Mouse (Mus musculus) MEL (cell line): ENCODE results near the gene Ly6g6d. TPM values are rescaled to one million over a fixed set of nuclear protein-coding genes. Genes with fewer than 3 reads are reported as not detected.

Experiments
- DNase-seq: peaks from one replicate; pipeline ENCODE4 v3.0.0; 2011; ENCODE audit warnings: low read depth, low spot score
- H3K27ac ChIP-seq: 2 replicates; pipeline ENCODE4 v1.5.1; 2012; ENCODE audit warnings: low read depth, mild to moderate bottlenecking, control low read depth, low read length, moderate library complexity; ENCODE audit not compliant: control insufficient read depth
- H3K27me3 ChIP-seq, 2 experiments: fragments of 150-350 bp in 1 of 2; sonication (generic) in 1 of 2; 2 replicates each; pipeline ENCODE4 v1.6.1; 2012; ENCODE audit warnings: low read length in 2 of 2, mild to moderate bottlenecking in 2 of 2, improper control_type of control experiment in 1 of 2, moderate library complexity in 1 of 2; ENCODE audit not compliant: insufficient read depth in 2 of 2, control insufficient read depth in 1 of 2
- H3K36me3 ChIP-seq, 2 experiments: 2 replicates each; pipeline ENCODE4 v1.6.1; 2012 to 2014; ENCODE audit warnings: low read length in 2 of 2, improper control_type of control experiment in 1 of 2, inconsistent platforms in 1 of 2, mild to moderate bottlenecking in 1 of 2; ENCODE audit not compliant: insufficient read depth in 2 of 2, control insufficient read depth in 1 of 2
- H3K4me1 ChIP-seq, 2 experiments: fragments of 150-350 bp in 1 of 2; sonication (generic) in 1 of 2; 2 replicates each; pipeline ENCODE4 v1.6.1; 2012; ENCODE audit warnings: low read length in 2 of 2, improper control_type of control experiment in 1 of 2, mild to moderate bottlenecking in 1 of 2; ENCODE audit not compliant: insufficient read depth in 2 of 2, control insufficient read depth in 1 of 2
- H3K4me3 ChIP-seq, 2 experiments: fragments of 150-350 bp in 1 of 2; sonication (generic) in 1 of 2; 2 replicates each; pipeline ENCODE4 v1.5.1; 2012; ENCODE audit warnings: low read depth in 2 of 2, low read length in 2 of 2, mild to moderate bottlenecking in 2 of 2, moderate library complexity in 2 of 2, control low read depth in 1 of 2, improper control_type of control experiment in 1 of 2; ENCODE audit not compliant: control insufficient read depth in 1 of 2, insufficient read depth in 1 of 2
- H3K79me2 ChIP-seq: 2 replicates; pipeline ENCODE4 v1.6.1; 2012; ENCODE audit warnings: mild to moderate bottlenecking, low read length, moderate library complexity; ENCODE audit not compliant: control insufficient read depth, poor library complexity, insufficient read depth
- H3K9ac ChIP-seq: 2 replicates; pipeline ENCODE4 v1.6.1; 2012; ENCODE audit warnings: low read depth, mild to moderate bottlenecking, control low read depth, low read length, moderate library complexity; ENCODE audit not compliant: control insufficient read depth, poor library complexity, severe bottlenecking
- H3K9me3 ChIP-seq: fragments of 150-350 bp; sonication (generic); replicated peaks from 2 replicates; pipeline ENCODE4 v1.6.1; 2012; ENCODE audit warnings: mild to moderate bottlenecking, low read length, improper control_type of control experiment, moderate library complexity; ENCODE audit not compliant: insufficient read depth
- CHD1 ChIP-seq: IDR thresholded peaks from 2 replicates; pipeline ENCODE4 v1.6.1; 2012; ENCODE audit warnings: low read depth, mild to moderate bottlenecking, inconsistent platforms, low read length, improper control_type of control experiment
- CHD2 ChIP-seq: IDR thresholded peaks from 2 replicates; pipeline ENCODE4 v1.6.1; 2011; ENCODE audit warnings: low read length, improper control_type of control experiment
- CTCF ChIP-seq, 3 experiments: IDR thresholded peaks in 2 of 3; conservative IDR thresholded peaks in 1 of 3; 2 replicates each; pipeline ENCODE4 v1.5.1; 2011 to 2012; ENCODE audit warnings: low read length in 3 of 3, low read depth in 2 of 3, mild to moderate bottlenecking in 2 of 3, improper control_type of control experiment in 1 of 3, inconsistent platforms in 1 of 3, mixed read lengths in 1 of 3, moderate library complexity in 1 of 3; ENCODE audit not compliant: control insufficient read depth in 1 of 3, insufficient read depth in 1 of 3, poor library complexity in 1 of 3, severe bottlenecking in 1 of 3
- ELF1 ChIP-seq: IDR thresholded peaks from 2 replicates; pipeline ENCODE4 v1.6.1; 2014; ENCODE audit warnings: low read depth, mild to moderate bottlenecking, inconsistent platforms, low read length, improper control_type of control experiment, moderate library complexity
- EP300 ChIP-seq, 2 experiments: IDR thresholded peaks; 2 replicates each; pipeline ENCODE4 v1.6.1; 2011; ENCODE audit warnings: improper control_type of control experiment in 2 of 2, low read length in 2 of 2, low read depth in 1 of 2, mild to moderate bottlenecking in 1 of 2
- ETS1 ChIP-seq: IDR thresholded peaks from 2 replicates; pipeline ENCODE4 v1.6.1; 2012; ENCODE audit warnings: low read depth, mild to moderate bottlenecking, inconsistent platforms, low read length, improper control_type of control experiment, moderate library complexity
- GABPA ChIP-seq: IDR thresholded peaks from 2 replicates; pipeline ENCODE4 v1.6.1; 2012; ENCODE audit warnings: low read depth, mild to moderate bottlenecking, inconsistent platforms, low read length, improper control_type of control experiment, moderate library complexity
- HCFC1 ChIP-seq: IDR thresholded peaks from 2 replicates; pipeline ENCODE4 v1.6.1; 2012; ENCODE audit warnings: low read depth, mild to moderate bottlenecking, inconsistent platforms, low read length, improper control_type of control experiment, moderate library complexity
- JUND ChIP-seq: IDR thresholded peaks from 2 replicates; pipeline ENCODE4 v1.6.1; 2011; ENCODE audit warnings: low read depth, mild to moderate bottlenecking, improper control_type of control experiment, low read length
- KAT2A ChIP-seq: conservative IDR thresholded peaks from 2 replicates; pipeline ENCODE4 v1.6.1; 2012; ENCODE audit warnings: low read depth, low read length, improper control_type of control experiment, inconsistent platforms
- MAFK ChIP-seq: IDR thresholded peaks from 2 replicates; pipeline ENCODE4 v1.6.1; 2011; ENCODE audit warnings: low read depth, mild to moderate bottlenecking, low read length, improper control_type of control experiment, borderline replicate concordance
- MAX ChIP-seq: IDR thresholded peaks from 2 replicates; pipeline ENCODE4 v1.6.1; 2011; ENCODE audit warnings: low read length, improper control_type of control experiment
- MAZ ChIP-seq: IDR thresholded peaks from 2 replicates; pipeline ENCODE4 v1.6.1; 2012; ENCODE audit warnings: low read depth, mild to moderate bottlenecking, inconsistent platforms, low read length, improper control_type of control experiment
- MEF2A ChIP-seq: IDR thresholded peaks from 2 replicates; pipeline ENCODE4 v1.6.1; 2014; ENCODE audit warnings: low read depth, mild to moderate bottlenecking, inconsistent platforms, low read length, improper control_type of control experiment; ENCODE audit not compliant: poor library complexity, insufficient replicate concordance, severe bottlenecking; ENCODE audit errors: extremely low read depth
- MXI1 ChIP-seq: IDR thresholded peaks from 2 replicates; pipeline ENCODE4 v1.6.1; 2011; ENCODE audit warnings: mild to moderate bottlenecking, low read depth, low read length, improper control_type of control experiment
- NELFE ChIP-seq: IDR thresholded peaks from 2 replicates; pipeline ENCODE4 v1.6.1; 2011; ENCODE audit warnings: low read depth, low read length, improper control_type of control experiment
- NRF1 ChIP-seq: IDR thresholded peaks from 2 replicates; pipeline ENCODE4 v1.6.1; 2014; ENCODE audit warnings: low read depth, mild to moderate bottlenecking, inconsistent platforms, low read length, improper control_type of control experiment, moderate library complexity; ENCODE audit not compliant: poor library complexity, insufficient read depth, severe bottlenecking
- POLR2A ChIP-seq, 2 experiments: IDR thresholded peaks; 2 replicates each; pipeline ENCODE4 v1.6.1; 2011 to 2012; ENCODE audit warnings: low read length in 2 of 2, mild to moderate bottlenecking in 2 of 2, control low read depth in 1 of 2, improper control_type of control experiment in 1 of 2, low read depth in 1 of 2, moderate library complexity in 1 of 2; ENCODE audit not compliant: control insufficient read depth in 1 of 2, insufficient read depth in 1 of 2, poor library complexity in 1 of 2
- POLR2AphosphoS2 ChIP-seq: IDR thresholded peaks from 2 replicates; pipeline ENCODE4 v1.6.1; 2011; ENCODE audit warnings: low read length, improper control_type of control experiment
- POLR2AphosphoS5 ChIP-seq: IDR thresholded peaks from 2 replicates; pipeline ENCODE4 v1.6.1; 2012; ENCODE audit warnings: low read depth, borderline replicate concordance, mild to moderate bottlenecking, inconsistent platforms, low read length, moderate library complexity, mixed read lengths
- RCOR1 ChIP-seq: IDR thresholded peaks from 2 replicates; pipeline ENCODE4 v1.6.1; 2012; ENCODE audit warnings: low read depth, mild to moderate bottlenecking, inconsistent platforms, low read length, improper control_type of control experiment
- SIN3A ChIP-seq: IDR thresholded peaks from 2 replicates; pipeline ENCODE4 v1.6.1; 2012; ENCODE audit warnings: low read length, improper control_type of control experiment, inconsistent platforms
- TBP ChIP-seq: IDR thresholded peaks from 2 replicates; pipeline ENCODE4 v1.8.0; 2011; ENCODE audit warnings: low read depth, low read length, improper control_type of control experiment
- TCF12 ChIP-seq: IDR thresholded peaks from 2 replicates; pipeline ENCODE4 v1.6.1; 2014; ENCODE audit warnings: low read depth, mild to moderate bottlenecking, inconsistent platforms, low read length, improper control_type of control experiment, moderate library complexity
- UBTF ChIP-seq: IDR thresholded peaks from 2 replicates; pipeline ENCODE4 v1.6.1; 2012; ENCODE audit warnings: low read depth, mild to moderate bottlenecking, inconsistent platforms, low read length, improper control_type of control experiment, moderate library complexity, borderline replicate concordance; ENCODE audit not compliant: insufficient read depth
- USF1 ChIP-seq: IDR thresholded peaks from 2 replicates; pipeline ENCODE4 v1.6.1; 2014; ENCODE audit warnings: low read depth, mild to moderate bottlenecking, inconsistent platforms, low read length, improper control_type of control experiment, moderate library complexity
- ZC3H11A ChIP-seq: IDR thresholded peaks from 2 replicates; pipeline ENCODE4 v1.6.1; 2012; ENCODE audit warnings: low read depth, mild to moderate bottlenecking, inconsistent platforms, low read length, improper control_type of control experiment
- ZKSCAN1 ChIP-seq: IDR thresholded peaks from 2 replicates; pipeline ENCODE4 v1.6.1; 2012; ENCODE audit warnings: low read depth, mild to moderate bottlenecking, inconsistent platforms, low read length, improper control_type of control experiment, moderate library complexity
- ZMIZ1 ChIP-seq: IDR thresholded peaks from 2 replicates; pipeline ENCODE4 v1.6.1; 2012; ENCODE audit warnings: low read depth, mild to moderate bottlenecking, inconsistent platforms, low read length, improper control_type of control experiment, moderate library complexity
- ZNF384 ChIP-seq: IDR thresholded peaks from 2 replicates; pipeline ENCODE4 v1.6.1; 2012; ENCODE audit warnings: low read depth, mild to moderate bottlenecking, inconsistent platforms, low read length, improper control_type of control experiment
- polyA plus RNA-seq, 2 experiments: library from polyadenylated mRNA; stranded (reverse) in 1 of 2; unstranded in 1 of 2; fragments of >175 nt in 1 of 2; fragments of >200 nt in 1 of 2; gene quantifications; 2 replicates each; pipeline versions ENCODE4 v1.2.1 to v1.2.4; 2012; ENCODE audit warnings: low replicate concordance in 2 of 2, low read depth in 1 of 2; ENCODE audit not compliant: insufficient read length in 2 of 2, insufficient read depth in 1 of 2, missing spikeins in 1 of 2
- total RNA-seq: library from RNA; depleted of rRNA; stranded (reverse); fragments of 300-350 nt; gene quantifications from 2 replicates; pipeline ENCODE4 v1.2.3, GENCODE M21; 2012

Ly6g6d gene
- total and polyA plus RNA-seq, 3 experiments, result 4.4 to 5.5 TPM; not detected in 1

DNA sequence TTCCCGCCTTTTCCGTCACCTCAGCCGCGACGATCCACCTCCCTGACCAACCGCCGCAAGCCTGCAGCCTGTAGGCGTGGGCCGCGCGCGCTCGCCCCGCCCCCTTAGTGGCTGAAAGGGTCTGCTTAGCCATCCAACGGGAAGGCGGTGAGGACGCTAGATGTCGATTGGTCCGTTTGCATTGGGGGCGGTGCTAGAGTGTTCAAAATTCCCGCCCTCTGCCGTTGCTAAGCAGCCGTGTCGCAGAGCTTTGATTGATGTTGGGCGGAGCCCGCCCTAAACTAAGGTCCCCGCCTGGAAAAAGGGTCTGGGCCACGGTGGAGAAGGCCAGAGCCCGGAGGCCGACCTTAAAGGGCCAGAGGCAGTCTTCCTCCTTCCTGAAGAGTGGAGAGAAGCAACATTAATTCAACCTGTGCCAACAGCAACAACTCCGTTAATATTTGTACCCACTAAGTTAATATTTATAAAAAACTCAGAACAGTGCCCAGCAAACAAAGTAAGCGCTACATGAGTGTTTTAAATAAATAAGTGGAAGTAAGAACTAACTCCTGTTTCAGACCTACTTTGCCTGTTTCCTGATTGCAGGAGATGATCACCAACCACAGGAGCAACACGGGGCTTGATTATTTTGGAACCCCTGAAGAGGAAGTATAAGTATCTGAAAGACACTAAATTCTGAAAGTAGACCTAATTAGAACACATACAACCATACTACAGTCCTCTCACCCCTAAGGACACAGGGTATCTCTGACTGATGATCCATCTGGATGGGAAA is 31.0 kb downstream of the Ly6g6d start, which contains the start of gene Msh5 (continued):
- TF ChIP-seq MXI1, result peak; percentile 34
- TF ChIP-seq KAT2A, result no peak
- TF ChIP-seq JUND, result no peak
- TF ChIP-seq, all 39 proteins: peak for 14

DNA sequence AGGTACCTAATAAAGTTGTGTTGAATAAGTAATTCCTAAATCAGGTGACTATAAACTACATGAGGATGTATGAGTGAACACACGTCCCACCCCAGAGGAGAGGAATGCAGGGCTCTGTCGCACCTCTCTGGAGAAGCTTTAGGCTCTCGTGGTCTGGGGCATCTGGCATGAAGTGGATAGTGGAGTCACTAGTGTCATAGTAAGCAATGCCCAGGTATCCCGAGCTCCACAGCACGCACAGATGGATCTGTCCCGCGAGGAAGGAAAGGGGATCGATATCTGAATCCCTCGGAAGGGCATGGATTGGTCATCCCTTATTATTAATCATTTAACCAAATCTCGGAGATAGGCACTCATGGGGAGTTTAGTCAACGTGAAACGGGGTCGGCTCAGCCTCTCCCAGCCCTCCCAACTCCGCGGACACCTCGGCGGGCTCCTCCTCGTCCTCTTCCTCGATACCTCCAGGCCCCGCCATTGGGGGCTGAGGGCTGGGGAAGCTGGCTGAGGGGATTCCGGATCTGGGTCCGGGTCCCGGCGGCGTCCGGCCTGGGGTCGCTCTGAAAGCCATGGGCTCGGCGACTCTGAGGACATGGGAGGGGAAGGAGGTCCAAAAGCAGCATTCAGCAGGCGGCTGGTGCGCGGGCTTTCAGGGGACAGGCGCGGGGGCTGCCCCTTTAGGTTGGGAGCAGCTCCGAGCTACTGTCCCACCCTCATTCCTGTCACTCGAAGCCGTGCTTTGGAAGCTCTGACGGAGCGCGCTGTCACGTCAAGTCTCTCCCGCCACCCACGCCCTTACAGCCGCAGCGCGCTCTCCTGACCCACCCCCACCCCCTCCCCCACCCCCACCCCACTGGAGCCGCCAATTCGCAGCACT is 31.8 kb downstream of the Ly6g6d start:
- peak; percentile 57 for DNase-seq
- no peaks in the 10 kb centered on the region for H3K9me3 ChIP-seq
- peaks cover 0 to 28% of the 10 kb centered on the region in 2 experiments; a peak in 2 of 4 replicates for H3K36me3 ChIP-seq
- H3K4me3 ChIP-seq, result peak overlapping the region; percentile 47 to 53
- peaks cover 7 to 39% of the 10 kb centered on the region in 2 experiments for H3K4me1 ChIP-seq
- H3K79me2 ChIP-seq, result peaks cover 13% of the 10 kb centered on the region
- peak overlapping the region; percentile 91 for H3K27ac ChIP-seq
- peak overlapping the region; percentile 85 for H3K9ac ChIP-seq
- no peaks in the 10 kb centered on the region for H3K27me3 ChIP-seq
- TF ChIP-seq POLR2AphosphoS5 (no peak), ZC3H11A (no peak), ZKSCAN1 (no peak), NELFE (peak; percentile 56; the same call in 1 of the 2 replicates), MAZ (0 out of 2 replicates have a peak, but pooled peaks have one; percentile 38), EP300 (IDR thresholded peaks at IDR 0.05; ENCODE audit: low read depth in 1 of 2, low read length in 2 of 2) (0 out of 4 replicates have a peak, but pooled peaks of 1 of the 2 experiments have one; percentile 42), JUND (no peak), KAT2A (no peak), POLR2AphosphoS2 (peak; percentile 61; the same call in 1 of the 2 replicates), SIN3A (no peak), ETS1 (peak; percentile 58; the same call in 1 of the 2 replicates), CTCF (IDR thresholded peaks at IDR 0.05 in 2 of 3, conservative IDR thresholded peaks at IDR 0.05 in 1 of 3; ENCODE audit: control insufficient read depth in 1 of 3, insufficient read depth in 1 of 3, low read depth in 2 of 3, low read length in 3 of 3, poor library complexity in 1 of 3, severe bottlenecking in 1 of 3) (no peak), RCOR1 (no peak), MEF2A (no peak), USF1 (no peak), GABPA (no peak), MAFK (no peak), MAX (no peak; the same call in none of the 2 replicates), ZMIZ1 (peak; percentile 66; the same call in 1 of the 2 replicates), CHD1 (no peak), ZNF384 (no peak), HCFC1 (no peak), NRF1 (no peak), TBP (no peak), ELF1 (0 out of 2 replicates have a peak, but pooled peaks have one; percentile 1), CHD2 (no peak), POLR2A (IDR thresholded peaks at IDR 0.05; ENCODE audit: control insufficient read depth in 1 of 2, insufficient read depth in 1 of 2, low read depth in 1 of 2, low read length in 2 of 2, poor library complexity in 1 of 2) (peak; percentile 43 to 67; a peak in 3 of 4 replicates), TCF12 (peak; percentile 42; the same call in 1 of the 2 replicates), MXI1 (peak; percentile 51), UBTF (no peak)
